Mouse (Mus musculus): ENCODE data around the gene Ctla2b. TPM values are rescaled to one million over a fixed set of nuclear protein-coding genes. Genes with fewer than 3 reads are reported as not detected.
"Not testable (repeated sequence)": the region's sequence is repeated elsewhere in the genome, so short reads cannot be mapped to it uniquely, and the experiment has no call there.

The Ctla2b gene
- 1.0 and 1.6 TPM in 2 replicates for polyA plus RNA-seq (2015; fragmentation: Nextera tagmentation; extraction: Ambion mirVana)

DNA sequence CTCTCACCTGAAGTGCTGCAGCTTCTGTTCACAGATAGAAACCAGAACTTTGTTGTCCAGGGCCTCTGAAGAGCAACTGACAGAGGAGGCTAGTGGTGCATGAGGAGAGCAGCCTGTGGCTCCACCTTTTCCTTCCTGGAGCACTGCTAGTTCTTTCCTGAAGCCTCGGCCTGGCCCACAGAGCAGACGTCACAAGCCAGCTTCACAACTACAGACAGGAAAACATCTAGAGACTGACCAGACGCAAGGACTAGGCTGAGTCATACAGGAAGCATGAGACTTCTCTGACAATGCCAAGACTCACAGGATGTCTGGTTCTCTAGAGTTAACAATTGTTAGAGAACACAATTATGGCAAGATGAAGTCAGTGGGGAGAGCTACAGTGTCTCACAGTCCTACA is at the start of gene Ctla2b:
Gene Ctla2b, minus strand, starts transcription at position 120 of the 400 bp plus-strand sequence.
- DNase-seq (ENCODE audit: low spot score): peak; percentile 9

DNA sequence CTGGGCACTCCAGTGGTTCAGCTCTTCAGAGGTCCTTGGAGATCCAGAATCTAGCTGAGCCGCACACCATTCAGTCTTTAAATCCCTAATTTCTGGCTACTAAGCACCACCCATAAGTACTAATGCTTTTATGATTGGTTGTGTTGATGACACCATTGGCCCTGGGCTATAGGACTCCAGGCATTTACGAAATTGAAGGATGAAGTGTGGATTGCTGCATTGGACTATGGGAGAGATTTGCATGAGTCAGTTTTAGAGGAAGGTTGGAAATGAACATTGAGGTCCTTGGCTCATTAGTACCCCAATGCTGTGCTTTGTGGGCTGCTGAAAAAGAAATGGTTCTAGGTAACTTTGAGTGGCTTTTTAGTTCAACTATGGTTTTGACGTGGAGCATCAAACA is 44.6 kb upstream of the Ctla2b start, which contains the start of gene Tpbpa:
Gene Tpbpa, minus strand, starts transcription at position 101 of the 400 bp plus-strand sequence.
- DNase-seq (ENCODE audit: low spot score): not testable (repeated sequence)

DNA sequence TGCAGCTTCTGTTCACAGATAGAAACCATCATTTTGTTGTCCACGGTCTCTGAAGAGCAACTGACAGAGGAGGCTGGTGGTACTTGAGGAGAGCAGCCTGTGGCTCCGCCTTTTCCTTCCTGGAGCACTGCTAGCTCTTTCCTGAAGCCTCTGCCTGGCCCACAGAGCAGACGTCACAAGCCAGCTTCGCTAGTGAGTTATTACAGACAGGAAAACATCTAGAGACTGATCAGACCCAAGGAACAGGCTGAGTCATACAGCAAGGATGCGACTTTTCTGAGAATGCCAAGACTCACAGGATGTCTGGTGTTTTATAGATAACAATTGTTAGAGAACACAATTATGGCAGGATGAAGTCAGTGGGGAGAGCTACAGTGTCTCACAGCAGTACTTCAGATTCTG is 39.3 kb upstream of the Ctla2b start, which contains the start of the genes Gm49391 and Ctla2a:
Gene Gm49391, minus strand, starts transcription at position 72 of the 402 bp plus-strand sequence.
Gene Ctla2a, minus strand, starts transcription at position 126 of the 402 bp plus-strand sequence.
- peak; percentile 35 for DNase-seq (ENCODE audit: low spot score)

DNA sequence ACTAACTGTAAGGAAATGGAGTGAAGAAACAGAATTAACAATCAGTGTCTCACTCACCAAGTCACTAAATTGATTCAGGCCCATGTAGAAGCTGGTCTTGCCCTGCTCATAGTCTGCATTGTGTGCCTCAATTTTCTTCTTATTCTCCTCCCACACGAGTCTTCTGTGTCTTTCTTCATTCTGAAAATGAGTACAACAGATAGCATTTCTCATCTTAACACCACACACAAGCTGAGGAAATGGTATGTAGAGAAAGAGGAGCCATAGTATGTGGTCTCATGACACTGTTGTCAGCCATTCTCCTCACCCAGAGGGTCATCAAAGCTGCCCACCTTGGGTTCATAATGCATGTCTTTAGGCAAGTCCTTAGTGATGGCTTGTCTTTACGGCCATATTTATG is 38.2 kb upstream of the Ctla2b start, which contains the start of gene Gm49393:
Gene Gm49393, minus strand, starts transcription at position 101 of the 400 bp plus-strand sequence.
- DNase-seq (ENCODE audit: low spot score): not testable (repeated sequence)

GRCm38 (mm10) chr13:60904780-60905179 is 7.5 kb upstream of the Ctla2b start, which contains the start of gene Tpbpb:
Tpbpb (minus strand) TSS chr13:60904880.
- DNase-seq (ENCODE audit: low spot score): not testable (repeated sequence)

DNA sequence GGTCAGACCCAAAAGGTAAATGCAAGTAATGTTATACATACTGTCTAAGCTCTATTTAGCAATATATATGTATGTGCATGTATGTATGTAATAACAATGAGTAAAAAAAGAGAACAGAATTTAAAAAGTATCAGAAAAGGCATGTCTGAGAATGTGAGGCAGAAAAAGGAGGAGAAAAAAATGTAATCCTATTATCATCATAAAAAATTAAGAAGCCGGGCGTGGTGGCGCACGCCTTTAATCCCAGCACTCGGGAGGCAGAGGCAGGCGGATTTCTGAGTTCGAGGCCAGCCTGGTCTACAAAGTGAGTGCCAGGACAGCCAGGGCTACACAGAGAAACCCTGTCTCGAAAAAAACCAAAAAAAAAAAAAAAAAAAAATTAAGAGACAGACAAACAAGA is 453 bp downstream of the Ctla2b start, which contains the start of gene Gm49392:
Gene Gm49392, minus strand, starts transcription at position 101 of the 400 bp plus-strand sequence.
- not testable (repeated sequence) for DNase-seq (ENCODE audit: low spot score)

- no peak for DNase-seq (ENCODE audit: low spot score)
Observed at GRCm38 (mm10) chr13:60895406-60896160, 1.7 kb downstream of the Ctla2b start.

- no peak for DNase-seq (ENCODE audit: low spot score)
Observed at GRCm38 (mm10) chr13:60892301-60892700, 4.9 kb downstream of the Ctla2b start.

- no peak for DNase-seq (ENCODE audit: low spot score)
Observed at GRCm38 (mm10) chr13:60864281-60864680, 33.0 kb downstream of the Ctla2b start, which contains the start of gene 4930486L24Rik. 4930486L24Rik (minus strand) TSS chr13:60864475.

GRCm38 (mm10) chr13:60848241-60849120 is 48.8 kb downstream of the Ctla2b start:
- DNase-seq (ENCODE audit: low spot score): peak; percentile 86

Other genes with a start within 250 kb of the Ctla2b start
- not detected in 2 replicates for gene BC051665, start 111.1 kb downstream of the Ctla2b start, polyA plus RNA-seq (2015; fragmentation: Nextera tagmentation; extraction: Ambion mirVana)
- gene Ctsll3, start 94.6 kb downstream of the Ctla2b start, polyA plus RNA-seq (2015; fragmentation: Nextera tagmentation; extraction: Ambion mirVana): not detected in 2 replicates
- 6.8 and 7.1 TPM in 2 replicates for gene 4930486L24Rik, start 33.0 kb downstream of the Ctla2b start, polyA plus RNA-seq (2015; fragmentation: Nextera tagmentation; extraction: Ambion mirVana)
- gene Gm49392, start 553 bp downstream of the Ctla2b start, polyA plus RNA-seq (2015; fragmentation: Nextera tagmentation; extraction: Ambion mirVana): 0.61 TPM in 1 of 2 replicates, not detected in the other
- not detected in 2 replicates for gene Tpbpb, start 7.4 kb upstream of the Ctla2b start, polyA plus RNA-seq (2015; fragmentation: Nextera tagmentation; extraction: Ambion mirVana)
- gene Gm49393, start 38.1 kb upstream of the Ctla2b start, polyA plus RNA-seq (2015; fragmentation: Nextera tagmentation; extraction: Ambion mirVana): not detected in 2 replicates
- gene Gm49391, start 39.1 kb upstream of the Ctla2b start, polyA plus RNA-seq (2015; fragmentation: Nextera tagmentation; extraction: Ambion mirVana): 0.82 and 1.3 TPM in 2 replicates
- gene Ctla2a, start 39.2 kb upstream of the Ctla2b start, polyA plus RNA-seq (2015; fragmentation: Nextera tagmentation; extraction: Ambion mirVana): 37.3 and 38.9 TPM in 2 replicates
- not detected in 2 replicates for gene Tpbpa, start 44.5 kb upstream of the Ctla2b start, polyA plus RNA-seq (2015; fragmentation: Nextera tagmentation; extraction: Ambion mirVana)
- not detected in 2 replicates for gene Ctsj, start 108.5 kb upstream of the Ctla2b start, polyA plus RNA-seq (2015; fragmentation: Nextera tagmentation; extraction: Ambion mirVana)
- gene Ctsq, start 143.2 kb upstream of the Ctla2b start, polyA plus RNA-seq (2015; fragmentation: Nextera tagmentation; extraction: Ambion mirVana): not detected in 2 replicates

Data from thymus, postnatal 0 days (tissue).